Mouse (Mus musculus) left cerebral cortex, adult 6 months (tissue): ENCODE measurements around the gene Zfp30. TPM values are rescaled to one million over a fixed set of nuclear protein-coding genes. Genes with fewer than 3 reads are reported as not detected.

Experiments
- long read RNA-seq, 2 experiments: library from polyadenylated mRNA; unstranded; transcript quantifications; one replicate each; pipeline ENCODE4 v2.0.0; 2019 to 2020
- polyA plus RNA-seq: library from polyadenylated mRNA; unstranded; fragments of <200 nt; fragmentation: Nextera tagmentation; gene quantifications from 2 replicates; pipeline ENCODE4 v1.2.3, GENCODE M21; 2021

Gene Zfp30
- 7.4 and 9.3 TPM in 2 replicates for polyA plus RNA-seq
- long read RNA-seq, experiment 1, partial matches to known transcripts: 4 of 8 reads
- long read RNA-seq, experiment 1, other reads (novel, unspliced or antisense): 3 of 8 reads
- long read RNA-seq, experiment 2, partial matches to known transcripts: 18 of 25 reads
- long read RNA-seq, experiment 2, other reads (novel, unspliced or antisense): 6 of 25 reads

GRCm38 (mm10) chr7:29783871-29784551, at the start of gene Zfp30:
Gene Zfp30 (plus strand): TSS chr7:29783998.

DNA sequence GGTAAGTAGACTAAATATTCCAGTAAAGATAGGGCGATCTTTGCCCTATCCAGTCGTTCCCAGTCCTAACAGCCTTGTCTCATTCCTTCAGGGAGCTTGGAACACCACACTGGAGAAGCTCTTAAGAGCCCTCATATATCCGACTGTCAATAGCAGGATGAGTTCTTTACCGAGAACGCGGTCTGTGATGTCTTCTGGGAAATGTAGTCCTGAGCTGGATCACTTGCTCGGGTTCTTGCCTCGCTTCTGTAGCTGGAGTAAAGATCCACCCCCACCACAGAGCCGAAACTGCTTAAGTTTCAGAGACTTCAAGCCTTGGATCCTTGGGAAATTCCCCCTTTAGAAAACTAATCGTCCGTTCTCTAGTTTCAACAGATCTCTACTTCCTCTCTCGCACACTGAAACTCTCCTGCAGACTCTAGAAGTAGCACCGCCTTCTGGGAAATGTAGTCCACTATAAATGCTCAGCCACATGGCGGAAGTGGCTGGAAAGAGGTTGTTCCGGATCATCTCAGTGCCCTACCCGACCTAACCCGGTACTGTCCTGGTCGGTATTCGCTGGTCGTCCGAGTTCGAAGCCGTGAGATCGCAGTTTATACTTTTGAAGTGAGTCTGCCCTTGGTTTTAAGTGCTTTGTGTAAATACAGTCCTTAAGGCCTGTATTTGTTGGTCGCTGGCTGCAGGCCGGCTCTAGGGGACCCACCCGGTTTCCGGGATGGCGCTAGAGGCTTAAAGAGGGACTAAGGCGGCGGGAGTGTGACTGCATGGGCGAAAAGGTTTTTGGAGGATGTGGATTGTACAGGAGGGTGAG, 15.5 kb upstream of the Zfp30 start, which contains the start of gene Zfp84:
Gene Zfp84 (plus strand): TSS at position 463 of the 811 bp plus-strand sequence.

GRCm38 (mm10) chr7:29815910-29816429, 32.2 kb downstream of the Zfp30 start, which contains the start of gene Zfp790:
Gene Zfp790 (plus strand): TSS chr7:29816114.

Other genes starting within 250 kb of the Zfp30 start
- gene Catsperg2, start 57.0 kb upstream of the Zfp30 start, polyA plus RNA-seq: not detected in 2 replicates
- 4.5 and 5.1 TPM in 2 replicates for gene Zfp84, start 15.4 kb upstream of the Zfp30 start, polyA plus RNA-seq
- 5.4 and 5.5 TPM in 2 replicates for gene Zfp790, start 32.1 kb downstream of the Zfp30 start, polyA plus RNA-seq
- 5.5 TPM in 2 replicates for gene Zfp940, start 69.7 kb downstream of the Zfp30 start, polyA plus RNA-seq
- gene Zfp420, start 76.0 kb downstream of the Zfp30 start, polyA plus RNA-seq: 5.6 and 7.6 TPM in 2 replicates
- gene Zfp27, start 122.6 kb downstream of the Zfp30 start, polyA plus RNA-seq: 6.9 and 9.4 TPM in 2 replicates
- gene Zfp383, start 124.2 kb downstream of the Zfp30 start, polyA plus RNA-seq: 1.4 and 1.8 TPM in 2 replicates
- 7.3 and 10.7 TPM in 2 replicates for gene Zfp74, start 170.1 kb downstream of the Zfp30 start, polyA plus RNA-seq
- gene Zfp568, start 200.0 kb downstream of the Zfp30 start, polyA plus RNA-seq: 0.28 and 0.87 TPM in 2 replicates